Mouse (Mus musculus) splenic B cell, adult 2 months (primary cell): ENCODE measurements around the gene Ripor2.

Source experiments
- DNase-seq: peaks from one replicate; pipeline ENCODE4 v3.0.0-alpha.2; 2011; ENCODE audit warnings: low read depth, low spot score
- H3K27me3 ChIP-seq: 2 replicates; pipeline ENCODE4 v1.6.1; 2012; ENCODE audit warnings: mild to moderate bottlenecking, low read length, moderate library complexity, mixed read lengths; ENCODE audit not compliant: control insufficient read depth, poor library complexity, insufficient read depth, severe bottlenecking
- H3K36me3 ChIP-seq: 2 replicates; pipeline ENCODE4 v1.6.1; 2012; ENCODE audit warnings: mild to moderate bottlenecking, low read length, moderate library complexity, mixed read lengths; ENCODE audit not compliant: control insufficient read depth, poor library complexity, insufficient read depth, severe bottlenecking

Gene Ripor2

GRCm38 (mm10) chr13:24602978-24603377 is 21.0 kb downstream of the Ripor2 start:
- peak; percentile 47 for DNase-seq
- peaks cover 5% of the 10 kb centered on the region for H3K36me3 ChIP-seq
- H3K27me3 ChIP-seq, result no peaks in the 10 kb centered on the region

- Histone ChIP-seq H3K27me3 (no peaks in the 10 kb centered on the region), H3K36me3 (no peaks in the 10 kb centered on the region; the same call in none of the 2 replicates)
- peak; percentile 43 for DNase-seq
Observed at GRCm38 (mm10) chr13:24603591-24604009, 21.6 kb downstream of the Ripor2 start.

DNA sequence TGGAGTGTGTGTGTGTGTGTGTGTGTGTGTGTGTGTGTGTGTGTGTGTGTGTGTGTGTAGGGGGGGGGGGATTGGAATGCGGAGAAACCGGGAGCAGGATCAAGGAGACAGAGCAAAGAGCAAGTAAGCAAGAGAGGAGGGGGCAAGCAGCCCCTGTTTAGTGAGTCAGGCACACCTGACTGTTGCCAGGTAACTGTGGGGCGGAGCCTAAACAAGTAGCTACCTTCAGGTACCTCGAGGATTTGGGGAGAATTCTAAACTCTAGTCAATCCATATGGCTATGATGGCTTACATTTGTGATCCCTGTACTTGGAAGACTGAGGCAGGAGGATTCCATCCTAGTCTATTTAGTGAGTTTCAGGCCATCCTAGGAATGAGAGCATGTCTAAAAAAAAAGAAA is 22.1 kb downstream of the Ripor2 start:
- DNase-seq, result peak; percentile 53
- H3K36me3 ChIP-seq, result no peaks in the 10 kb centered on the region; the same call in 1 of the 2 replicates
- H3K27me3 ChIP-seq, result no peaks in the 10 kb centered on the region

DNA sequence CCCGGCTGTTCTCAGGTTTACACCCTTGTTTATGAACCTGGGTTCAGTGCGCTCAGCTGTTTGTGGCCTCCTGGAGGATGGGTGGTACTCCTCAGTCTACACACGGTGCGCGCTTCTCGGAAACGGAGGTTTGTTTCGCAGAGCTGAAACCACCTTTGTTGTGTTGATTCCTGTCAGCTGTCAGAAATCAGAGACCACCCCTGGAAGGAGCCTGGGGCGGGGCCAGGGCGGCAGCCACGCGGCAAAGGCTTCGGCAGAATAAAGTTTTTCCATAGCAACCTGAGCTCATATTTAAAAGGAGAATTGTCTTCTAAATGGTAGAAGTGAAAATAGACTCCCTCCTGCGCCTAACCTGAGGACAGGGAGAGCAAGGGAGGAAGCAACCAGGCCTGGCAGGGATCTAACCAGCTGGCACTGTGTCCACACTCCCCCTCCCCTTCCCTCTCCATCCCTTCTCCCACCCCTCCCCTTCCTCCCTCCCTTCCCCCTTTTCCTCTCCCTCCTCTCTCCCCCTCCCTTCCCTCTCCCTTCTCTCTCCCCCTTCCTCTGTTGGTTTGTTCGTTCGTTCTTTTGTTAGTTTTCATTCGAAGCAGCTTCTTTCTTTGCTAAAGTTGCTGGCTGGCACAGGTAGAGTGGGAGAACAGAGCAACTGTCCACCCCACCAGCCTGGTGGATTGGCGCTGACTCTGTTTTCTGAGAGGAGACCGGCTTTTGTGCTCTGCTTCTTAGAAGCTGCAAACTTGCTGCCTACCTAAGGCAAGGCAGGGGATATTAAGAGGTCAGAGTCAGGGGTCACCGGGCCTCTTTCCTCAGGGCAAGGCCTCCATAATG is 23.0 kb downstream of the Ripor2 start:
- peak; percentile 95 for DNase-seq
- H3K27me3 ChIP-seq, result no peaks in the 10 kb centered on the region
- no peaks in the 10 kb centered on the region; the same call in 1 of the 2 replicates for H3K36me3 ChIP-seq

GRCm38 (mm10) chr13:24605755-24606154 is 23.8 kb downstream of the Ripor2 start:
- no peaks in the 10 kb centered on the region; the same call in 1 of the 2 replicates for H3K36me3 ChIP-seq
- no peaks in the 10 kb centered on the region for H3K27me3 ChIP-seq
- no peak for DNase-seq

DNA sequence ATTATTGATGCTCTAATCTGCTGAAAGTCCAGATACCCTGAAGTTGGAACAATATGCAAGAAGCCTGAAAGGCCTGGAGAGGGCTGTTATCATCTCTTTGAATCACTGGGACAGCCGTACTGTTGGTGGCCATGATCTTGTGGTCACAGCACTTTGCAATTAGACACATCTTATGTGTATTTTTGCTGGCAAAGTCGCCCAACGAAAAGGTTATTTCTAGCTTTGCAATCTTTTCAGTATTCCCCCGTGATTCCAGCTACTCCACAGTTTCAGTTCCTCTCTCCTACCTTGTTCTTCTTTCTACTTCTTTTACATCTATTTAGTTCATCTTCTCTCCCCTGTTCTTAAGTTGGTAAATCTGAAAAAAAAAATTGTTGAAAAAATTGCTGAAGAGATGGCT is 26.0 kb downstream of the Ripor2 start:
- DNase-seq, result no peak
- no peaks in the 10 kb centered on the region; the same call in 1 of the 2 replicates for H3K36me3 ChIP-seq
- H3K27me3 ChIP-seq, result no peaks in the 10 kb centered on the region

- no peaks in the 10 kb centered on the region; the same call in 1 of the 2 replicates for H3K36me3 ChIP-seq
- no peaks in the 10 kb centered on the region for H3K27me3 ChIP-seq
- no peak for DNase-seq
Observed at GRCm38 (mm10) chr13:24608709-24609108, 26.7 kb downstream of the Ripor2 start.

GRCm38 (mm10) chr13:24610883-24611282 is 28.9 kb downstream of the Ripor2 start:
- Histone ChIP-seq H3K27me3 (no peaks in the 10 kb centered on the region), H3K36me3 (peaks cover 4% of the 10 kb centered on the region)
- no peak for DNase-seq

GRCm38 (mm10) chr13:24613031-24613430 is 31.0 kb downstream of the Ripor2 start:
- Histone ChIP-seq H3K36me3 (peaks cover 5% of the 10 kb centered on the region), H3K27me3 (no peaks in the 10 kb centered on the region)
- DNase-seq, result no peak

GRCm38 (mm10) chr13:24613433-24613832 is 31.4 kb downstream of the Ripor2 start:
- DNase-seq, result peak; percentile 94
- Histone ChIP-seq H3K36me3 (peaks cover 5% of the 10 kb centered on the region), H3K27me3 (no peaks in the 10 kb centered on the region)

- DNase-seq, result peak; percentile 74
- no peaks in the 10 kb centered on the region for H3K27me3 ChIP-seq
- peaks cover 7% of the 10 kb centered on the region for H3K36me3 ChIP-seq
Observed at GRCm38 (mm10) chr13:24613927-24614780, 32.2 kb downstream of the Ripor2 start.

DNA sequence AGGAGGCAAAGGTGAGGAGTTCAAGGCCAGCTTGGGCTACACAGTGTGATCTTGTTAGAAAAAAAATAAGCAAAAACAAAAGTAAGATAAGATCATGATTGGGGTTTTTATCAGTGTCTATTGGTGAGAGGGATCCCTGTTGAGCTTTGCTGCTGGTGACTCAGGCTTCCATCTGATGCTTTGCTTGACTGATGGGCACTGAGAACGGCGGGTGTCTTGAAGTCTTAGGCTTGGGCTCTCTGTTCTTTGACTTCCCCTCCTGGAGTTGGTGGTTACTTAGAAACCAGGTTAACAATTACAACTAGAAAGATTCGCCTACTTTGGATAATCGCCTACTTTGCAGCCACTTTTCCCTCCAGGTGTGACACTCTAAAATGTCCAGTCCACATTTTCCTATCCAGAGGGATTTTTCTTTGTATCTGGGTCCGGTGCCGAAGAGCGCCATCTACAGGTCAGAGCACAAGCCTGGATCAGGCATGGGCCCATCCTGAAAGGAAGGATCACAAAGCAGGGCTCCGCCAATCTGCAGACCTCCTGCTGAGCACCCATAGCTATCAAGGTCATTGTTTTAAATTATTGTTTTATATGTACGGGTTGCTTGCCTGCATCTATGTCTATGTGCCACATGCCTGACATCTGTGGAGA is 34.1 kb downstream of the Ripor2 start:
- Histone ChIP-seq H3K27me3 (no peaks in the 10 kb centered on the region), H3K36me3 (peaks cover 7% of the 10 kb centered on the region)
- DNase-seq, result peak; percentile 63

DNA sequence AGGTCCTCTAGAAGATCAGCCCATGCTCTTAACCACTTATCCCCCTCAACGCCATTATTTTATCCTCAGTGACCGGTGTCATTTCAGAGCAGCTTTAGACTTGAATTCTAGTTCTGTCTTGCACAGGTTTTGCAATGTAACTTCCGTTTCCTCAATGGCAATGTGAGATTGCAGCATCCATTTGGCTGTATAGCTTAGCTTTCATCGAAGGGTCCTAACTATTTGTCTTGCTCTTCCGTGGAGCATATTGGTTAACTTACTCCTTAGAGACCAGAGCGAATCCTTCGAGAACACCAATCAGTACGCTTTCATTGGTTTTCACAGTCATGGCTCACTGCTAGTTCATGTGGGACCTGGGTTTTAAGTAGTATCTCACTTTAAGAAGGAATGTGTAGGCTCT is 34.7 kb downstream of the Ripor2 start:
- DNase-seq, result no peak
- no peaks in the 10 kb centered on the region for H3K27me3 ChIP-seq
- H3K36me3 ChIP-seq, result peaks cover 7% of the 10 kb centered on the region

GRCm38 (mm10) chr13:24617076-24617798 is 35.2 kb downstream of the Ripor2 start:
- H3K36me3 ChIP-seq, result peaks cover 7% of the 10 kb centered on the region
- no peak for DNase-seq
- no peaks in the 10 kb centered on the region for H3K27me3 ChIP-seq
